Mouse (Mus musculus) B cell, adult 2 months (primary cell): ENCODE results near the gene Rbm15b.

Experiments
- DNase-seq, 2 experiments: peaks; one replicate each; pipeline ENCODE4 v3.0.0; 2022

The Rbm15b gene

GRCm38 (mm10) chr9:106884306-106884705, 2.9 kb downstream of the Rbm15b start:
- DNase-seq = no peak

- DNase-seq = no peak
Observed at GRCm38 (mm10) chr9:106883085-106883484, 4.1 kb downstream of the Rbm15b start.

- DNase-seq = no peak
Observed at GRCm38 (mm10) chr9:106882176-106882575, 5.1 kb downstream of the Rbm15b start.

- DNase-seq = no peak
Observed at GRCm38 (mm10) chr9:106881071-106881755, 6.0 kb downstream of the Rbm15b start.

- DNase-seq = no peak
Observed at GRCm38 (mm10) chr9:106879471-106879870, 7.8 kb downstream of the Rbm15b start.

- DNase-seq = no peak
Observed at GRCm38 (mm10) chr9:106876666-106877065, 10.6 kb downstream of the Rbm15b start.

GRCm38 (mm10) chr9:106874216-106874615, 13.0 kb downstream of the Rbm15b start:
- DNase-seq = no peak

- no peak for DNase-seq
Observed at GRCm38 (mm10) chr9:106858036-106858435, 29.2 kb downstream of the Rbm15b start.

GRCm38 (mm10) chr9:106856664-106857063, 30.6 kb downstream of the Rbm15b start:
- no peak for DNase-seq

GRCm38 (mm10) chr9:106842800-106843199, 44.4 kb downstream of the Rbm15b start:
- no peak for DNase-seq

GRCm38 (mm10) chr9:106840569-106840968, 46.7 kb downstream of the Rbm15b start:
- DNase-seq = peak in 1 of 2 experiments; percentile 11
